Mouse (Mus musculus): ENCODE measurements around the gene Clec4d. TPM values are rescaled to one million over a fixed set of nuclear protein-coding genes. Genes with fewer than 3 reads are reported as not detected.
"Not testable (repeated sequence)": the region's sequence is repeated elsewhere in the genome, so short reads cannot be mapped to it uniquely, and the experiment has no call there.

Gene Clec4d
- polyA plus RNA-seq, 1 experiment from 2014 or later, result 0.21 TPM

DNA sequence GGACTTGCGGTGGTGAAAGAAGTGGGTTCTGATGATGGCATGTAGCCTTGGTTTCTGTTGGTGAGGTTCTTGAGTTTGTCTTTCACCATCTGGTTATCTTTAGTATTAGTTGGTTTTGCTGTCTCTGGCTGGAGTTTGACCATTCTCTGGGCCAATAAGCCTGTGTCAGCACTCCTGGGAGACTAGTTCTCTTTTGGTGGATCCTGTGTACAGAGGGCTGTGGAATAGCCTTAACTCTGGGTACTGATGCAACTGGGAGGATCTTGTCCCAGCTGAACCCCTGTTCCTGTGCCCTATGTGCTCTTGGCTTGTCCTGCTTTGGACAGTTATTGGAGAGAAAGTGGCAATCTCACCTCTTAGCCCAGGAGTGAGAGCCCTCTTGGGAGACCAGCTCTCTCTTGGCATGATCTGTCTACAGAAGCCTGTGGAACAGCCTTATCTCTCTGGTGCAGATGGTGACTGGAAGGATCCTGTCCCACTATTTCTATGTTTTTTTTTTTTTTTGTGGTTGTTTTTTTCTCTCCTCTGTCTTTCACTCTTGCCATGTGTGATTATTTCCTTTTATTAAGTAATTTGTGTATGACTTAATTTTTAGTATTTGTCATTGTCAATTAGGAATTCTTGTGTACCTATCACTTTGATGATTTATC is 31.0 kb downstream of the Clec4d start:
- no peaks in the 10 kb centered on the region for H3K9me3 ChIP-seq (ENCODE audit: control insufficient read depth, low read length)
- no peak overlapping the region for H3K9ac ChIP-seq
- ATAC-seq (ENCODE audit: low FRiP score), result no peak
- H3K36me3 ChIP-seq (replicated peaks; ENCODE audit: control insufficient read depth, insufficient read depth), result no peaks in the 10 kb centered on the region
- H3K4me3 ChIP-seq (replicated peaks; ENCODE audit: low read length), result no peak overlapping the region
- no peak overlapping the region for H3K4me2 ChIP-seq (replicated peaks)
- DNase-seq (ENCODE audit: low spot score), result no peak
- no peaks in the 10 kb centered on the region for H3K4me1 ChIP-seq (replicated peaks; ENCODE audit: control insufficient read depth, insufficient read depth, low read length)
- no peak overlapping the region for H3K27ac ChIP-seq
- no peaks in the 10 kb centered on the region for H3K27me3 ChIP-seq (ENCODE audit: control insufficient read depth, insufficient read depth, low read length)
- 91% methylated on average over 1 of the region's 1 CpGs for WGBS

DNA sequence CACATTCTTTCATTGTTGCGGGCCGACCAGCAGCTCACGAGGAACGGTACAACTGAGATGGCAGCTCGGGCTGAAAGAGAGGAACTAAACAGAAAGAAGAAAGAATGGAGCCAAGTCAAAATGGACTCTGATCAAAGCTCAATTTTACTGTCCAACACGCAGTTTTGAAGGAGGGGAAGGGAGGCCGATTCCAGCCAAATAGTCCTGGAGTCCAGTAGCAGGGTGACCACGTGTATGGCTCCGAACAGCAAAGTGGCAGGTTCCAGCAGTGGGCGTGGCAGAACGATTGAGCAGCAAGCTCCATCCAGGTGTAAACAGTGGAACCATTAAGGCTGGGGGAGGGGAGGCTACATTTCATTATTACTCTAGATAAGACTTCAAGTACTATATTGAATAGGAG is 31.6 kb downstream of the Clec4d start:
- WGBS, result 89% methylated on average over 11 of the region's 11 CpGs
- DNase-seq (ENCODE audit: low spot score), result not testable (repeated sequence)

DNA sequence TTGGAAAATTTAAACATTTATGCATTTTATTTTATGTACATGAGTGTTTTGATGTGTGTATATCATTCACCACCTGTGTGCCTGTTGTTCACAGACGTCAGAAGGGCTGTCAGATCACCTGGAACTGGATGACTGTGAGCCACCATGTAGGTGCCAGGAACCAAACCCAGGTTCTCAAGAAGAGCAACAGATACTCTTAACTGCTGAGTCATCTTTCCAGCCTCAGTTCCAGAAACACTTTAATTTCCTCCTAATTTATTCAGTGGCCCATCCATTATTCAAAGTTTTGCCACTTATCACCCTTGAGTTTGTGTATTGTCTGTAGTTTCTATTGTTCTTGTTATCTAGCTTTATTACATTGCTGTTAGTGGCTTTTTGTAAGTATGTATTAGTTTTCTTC is 34.8 kb downstream of the Clec4d start:
- no peak overlapping the region for H3K9ac ChIP-seq
- H3K4me1 ChIP-seq (replicated peaks; ENCODE audit: control insufficient read depth, insufficient read depth, low read length), result no peaks in the 10 kb centered on the region
- WGBS, result 82% methylated on average over 1 of the region's 1 CpGs
- no peak for DNase-seq (ENCODE audit: low spot score)
- no peaks in the 10 kb centered on the region for H3K9me3 ChIP-seq (ENCODE audit: control insufficient read depth, low read length)
- no peak for ATAC-seq (ENCODE audit: low FRiP score)
- no peak overlapping the region for H3K27ac ChIP-seq
- no peaks in the 10 kb centered on the region for H3K36me3 ChIP-seq (replicated peaks; ENCODE audit: control insufficient read depth, insufficient read depth)
- no peak overlapping the region for H3K4me3 ChIP-seq (replicated peaks; ENCODE audit: low read length)
- H3K27me3 ChIP-seq (ENCODE audit: control insufficient read depth, insufficient read depth, low read length), result no peaks in the 10 kb centered on the region
- H3K4me2 ChIP-seq (replicated peaks), result no peak overlapping the region

More for the DNA sequence above, 31.6 kb downstream of the Clec4d start:
- H3K9me3 ChIP-seq (ENCODE audit: control insufficient read depth, low read length); H3K4me1 ChIP-seq (replicated peaks; ENCODE audit: control insufficient read depth, insufficient read depth, low read length); ATAC-seq (ENCODE audit: low FRiP score); H3K4me3 ChIP-seq (replicated peaks; ENCODE audit: low read length); H3K36me3 ChIP-seq (replicated peaks; ENCODE audit: control insufficient read depth, insufficient read depth); H3K27ac ChIP-seq; H3K9ac ChIP-seq; H3K27me3 ChIP-seq (ENCODE audit: control insufficient read depth, insufficient read depth, low read length); H3K4me2 ChIP-seq (replicated peaks): not testable (repeated sequence)

DNA sequence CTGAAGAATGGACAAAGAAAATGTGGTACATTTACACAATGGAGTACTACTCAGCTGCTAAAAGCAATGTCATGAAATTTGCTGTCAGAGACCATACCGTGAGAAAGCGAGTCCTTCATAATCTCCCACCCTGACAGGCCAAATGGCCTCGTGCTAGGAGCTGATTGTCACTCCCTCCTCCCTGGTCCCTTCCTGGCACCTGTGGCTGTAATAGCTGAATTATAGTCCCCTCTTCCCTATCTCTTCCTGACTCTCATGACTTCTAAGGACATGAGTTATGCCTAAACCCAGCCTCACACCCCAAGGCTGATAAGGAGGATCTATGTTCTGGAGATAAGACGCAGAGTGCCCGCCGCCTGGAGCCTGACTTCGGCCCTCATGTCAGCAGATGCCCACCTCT is 44.4 kb downstream of the Clec4d start:
- not testable (repeated sequence) for H3K4me1 ChIP-seq (replicated peaks; ENCODE audit: control insufficient read depth, insufficient read depth, low read length); ATAC-seq (ENCODE audit: low FRiP score); H3K27me3 ChIP-seq (ENCODE audit: control insufficient read depth, insufficient read depth, low read length); H3K4me3 ChIP-seq (replicated peaks; ENCODE audit: low read length); H3K27ac ChIP-seq; H3K9me3 ChIP-seq (ENCODE audit: control insufficient read depth, low read length); H3K4me2 ChIP-seq (replicated peaks); H3K36me3 ChIP-seq (replicated peaks; ENCODE audit: control insufficient read depth, insufficient read depth); DNase-seq (ENCODE audit: low spot score); H3K9ac ChIP-seq
- 94% methylated on average over 7 of the region's 7 CpGs for WGBS

DNA sequence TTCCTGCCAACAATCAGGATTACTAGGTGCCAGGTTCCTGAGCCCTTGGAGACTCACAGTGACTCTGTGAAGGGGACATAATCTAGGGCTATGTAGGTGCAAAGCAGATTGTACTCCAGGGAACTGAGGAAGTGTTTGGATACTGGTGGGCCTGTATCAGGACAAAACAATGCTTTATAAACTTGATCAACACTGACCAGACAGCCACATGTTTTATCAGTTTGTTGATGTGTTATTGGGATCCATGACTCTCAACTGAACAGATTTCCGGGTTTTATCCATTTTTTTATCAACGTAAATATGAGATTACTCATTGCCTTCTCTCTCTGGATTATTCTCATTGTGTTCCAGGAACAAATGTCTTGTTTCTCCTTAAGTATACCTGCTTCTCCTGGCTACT is 46.1 kb downstream of the Clec4d start, which contains the start of gene Vmn2r19:
Vmn2r19 (plus strand) TSS at position 301 of the 400 bp plus-strand sequence.
- DNase-seq (ENCODE audit: low spot score) (no peak), ATAC-seq (ENCODE audit: low FRiP score) (no peak)

More for the DNA sequence above, 46.1 kb downstream of the Clec4d start, which contains the start of gene Vmn2r19:
- Histone ChIP-seq H3K4me2 (replicated peaks) (no peak within 1 kb of the TSS), H3K27me3 (ENCODE audit: control insufficient read depth, insufficient read depth, low read length) (no peaks in the 10 kb centered on the region), H3K9ac (no peak within 1 kb of the TSS), H3K9me3 (ENCODE audit: control insufficient read depth, low read length) (no peaks in the 10 kb centered on the region), H3K27ac (no peak within 1 kb of the TSS), H3K4me3 (replicated peaks; ENCODE audit: low read length) (no peak within 1 kb of the TSS), H3K4me1 (replicated peaks; ENCODE audit: control insufficient read depth, insufficient read depth, low read length) (no peaks in the 10 kb centered on the region), H3K36me3 (replicated peaks; ENCODE audit: control insufficient read depth, insufficient read depth) (no peaks in the 10 kb centered on the region)
- WGBS, result 90% methylated on average over 2 of the region's 2 CpGs

Other genes starting within 250 kb of the Clec4d start
- gene Clec4b1, start 212.1 kb upstream of the Clec4d start, polyA plus RNA-seq (2014; fragmentation: Nextera tagmentation; extraction: Ambion mirVana), result not detected in 2 replicates
- 2.0 and 2.9 TPM in 2 replicates for gene Clec4a2, start 155.7 kb upstream of the Clec4d start, polyA plus RNA-seq (2014; fragmentation: Nextera tagmentation; extraction: Ambion mirVana)
- not detected in 2 replicates for gene Clec4b2, start 89.2 kb upstream of the Clec4d start, polyA plus RNA-seq (2014; fragmentation: Nextera tagmentation; extraction: Ambion mirVana)
- gene Clec4n, start 32.3 kb upstream of the Clec4d start, polyA plus RNA-seq (2014; fragmentation: Nextera tagmentation; extraction: Ambion mirVana), result 1.0 and 1.3 TPM in 2 replicates
- gene Clec4e, start 27.8 kb downstream of the Clec4d start, polyA plus RNA-seq (2014; fragmentation: Nextera tagmentation; extraction: Ambion mirVana), result 0.12 TPM in 1 of 2 replicates, not detected in the other
- gene Vmn2r19, start 46.2 kb downstream of the Clec4d start, polyA plus RNA-seq (2014; fragmentation: Nextera tagmentation; extraction: Ambion mirVana), result not detected in 2 replicates
- gene Vmn2r20, start 156.0 kb downstream of the Clec4d start, polyA plus RNA-seq (2014; fragmentation: Nextera tagmentation; extraction: Ambion mirVana), result not detected in 2 replicates